ENCODE assay signal across 9 mouse cellular contexts in genomic region chr2:152020255-152020654, GRCm38 (mm10). TPM values are rescaled to one million over a fixed set of nuclear protein-coding genes. Genes with fewer than 3 reads are reported as not detected.
DNase-seq lines count a peak whose midpoint lies in the region; ATAC-seq and TF ChIP-seq lines count a peak whose summit lies in the region.
"Had no signal": no experiment of that assay in that cellular context is flagged by ENCODE, and none has a peak within 500 bp of the region (broad histone marks: within the 10 kb centered on the region; RNA-seq: fewer than 3 reads in every experiment).

No protein-coding gene starts in this region.

- H3K27me3 ChIP-seq in hindbrain, embryonic 10.5 days (ENCODE audit: insufficient read depth, poor library complexity, severe bottlenecking) = no peaks in the 10 kb centered on the region
- H3K27me3 ChIP-seq in liver, embryonic 14.5 days (ENCODE audit: control insufficient read depth, insufficient read depth, low read length) = no peaks in the 10 kb centered on the region
- no peaks in the 10 kb centered on the region for H3K27me3 ChIP-seq in neural tube, embryonic 11.5 days (ENCODE audit: control insufficient read depth, insufficient read depth, low read length)

- H3K4me3 ChIP-seq in layer of hippocampus, adult 2 months = no peak overlapping the region
- no peak overlapping the region for H3K4me3 ChIP-seq in hindbrain, embryonic 10.5 days
- no peak overlapping the region for H3K4me3 ChIP-seq in liver, embryonic 14.5 days (ENCODE audit: insufficient read depth in 1 of 2, low read depth in 2 of 2, low read length in 2 of 2)
- H3K4me3 ChIP-seq in neural tube, embryonic 11.5 days (ENCODE audit: low read depth, low read length) = no peak overlapping the region

- ATAC-seq in liver, embryonic 14.5 days (ENCODE audit: insufficient read depth) = no peak
- 0 out of 2 replicates have a peak, but pooled peaks have one; percentile 9 for ATAC-seq in neural tube, embryonic 11.5 days (ENCODE audit: insufficient read depth, low FRiP score, low TSS enrichment)

- H3K4me2 ChIP-seq in liver, embryonic 14.5 days (ENCODE audit: low read depth) = no peak overlapping the region
- no peak overlapping the region for H3K4me2 ChIP-seq in neural tube, embryonic 11.5 days (ENCODE audit: low read depth)

- H3K4me1 ChIP-seq in hindbrain, embryonic 10.5 days (replicated peaks) = peaks cover 35% of the 10 kb centered on the region
- no peaks in the 10 kb centered on the region for H3K4me1 ChIP-seq in liver, embryonic 14.5 days (replicated peaks; ENCODE audit: control insufficient read depth in 2 of 2, insufficient read depth in 2 of 2, low read length in 1 of 2)
- peaks cover 6% of the 10 kb centered on the region; the same call in 1 of the 2 replicates for H3K4me1 ChIP-seq in neural tube, embryonic 11.5 days (ENCODE audit: control insufficient read depth, insufficient read depth, low read length)

- H3K36me3 ChIP-seq in hindbrain, embryonic 10.5 days = no peaks in the 10 kb centered on the region
- H3K36me3 ChIP-seq in liver, embryonic 14.5 days (replicated peaks; ENCODE audit: control insufficient read depth, insufficient read depth, low read depth) = no peaks in the 10 kb centered on the region
- H3K36me3 ChIP-seq in neural tube, embryonic 11.5 days (ENCODE audit: control insufficient read depth, insufficient read depth, low read length) = no peaks in the 10 kb centered on the region

- no peaks in the 10 kb centered on the region for H3K9me3 ChIP-seq in hindbrain, embryonic 10.5 days
- H3K9me3 ChIP-seq in liver, embryonic 14.5 days (ENCODE audit: control insufficient read depth, low read length) = no peaks in the 10 kb centered on the region
- no peaks in the 10 kb centered on the region for H3K9me3 ChIP-seq in neural tube, embryonic 11.5 days (ENCODE audit: control insufficient read depth, low read length)

- peak; percentile 87 for TF ChIP-seq CTCF in layer of hippocampus, adult 2 months (conservative IDR thresholded peaks at IDR 0.05)
- TF ChIP-seq CTCF in liver, embryonic 14.5 days (IDR thresholded peaks at IDR 0.05; ENCODE audit: low read depth) = peak; percentile 80

- H3K9ac ChIP-seq in liver, embryonic 14.5 days (replicated peaks) = no peak overlapping the region
- H3K9ac ChIP-seq in neural tube, embryonic 11.5 days (ENCODE audit: low read length) = no peak overlapping the region

- WGBS in hindbrain, embryonic 10.5 days = 25% methylated on average over 6 of the region's 6 CpGs
- WGBS in liver, embryonic 14.5 days (ENCODE audit: insufficient replicate concordance) = 17% methylated on average over 6 of the region's 6 CpGs
- 25% methylated on average over 6 of the region's 6 CpGs for WGBS in neural tube, embryonic 11.5 days

- DNase-seq in layer of hippocampus, adult 2 months (ENCODE audit: low spot score in 2 of 2) = peak in 1 of 2 experiments; percentile 61
- DNase-seq in layer of hippocampus, adult 9-10 months (ENCODE audit: low spot score) = no peak
- DNase-seq in MN1 (ENCODE audit: low spot score) = peak; percentile 36
- peak; percentile 62 to 80 for DNase-seq in cerebellum, postnatal 4 days (ENCODE audit: low spot score in 2 of 2)
- peak; percentile 72 for DNase-seq in hindbrain, embryonic 10.5 days (ENCODE audit: low spot score)
- DNase-seq in liver, embryonic 14.5 days (ENCODE audit: low read depth in 3 of 3, low spot score in 3 of 3) = no peak
- peak; percentile 77 for DNase-seq in neural tube, embryonic 11.5 days (ENCODE audit: low spot score)
- DNase-seq in gastrocnemius, postnatal 25 days = no peak

- no peak overlapping the region for H3K27ac ChIP-seq in layer of hippocampus, adult 2 months
- H3K27ac ChIP-seq in hindbrain, embryonic 10.5 days = no peak overlapping the region; the same call in 1 of the 2 replicates
- no peak overlapping the region for H3K27ac ChIP-seq in liver, embryonic 14.5 days
- no peak overlapping the region for H3K27ac ChIP-seq in neural tube, embryonic 11.5 days (ENCODE audit: low read depth, low read length)
- H3K27ac ChIP-seq: macrophage had no signal

- no peak for TF ChIP-seq EP300 in liver, embryonic 14.5 days (IDR thresholded peaks at IDR 0.05; ENCODE audit: low read depth)

RNA-seq across cellular contexts. Expression of gene Slc52a3, which starts 23.9 kb away (rescaled TPM):
- total RNA-seq in layer of hippocampus, adult 2 months (2021) = 1 to 10 TPM; 2.8 to 2.9 TPM
- 0.90 and 1.3 TPM in 2 replicates for polyA plus RNA-seq in hindbrain, embryonic 10.5 days (2016; fragmentation: Nextera tagmentation; extraction: Ambion mirVana)
- 0.73 and 0.97 TPM in 2 replicates for polyA plus RNA-seq in liver, embryonic 14.5 days (2012; rRNA removed)
- polyA plus RNA-seq in liver, embryonic 14.5 days (2014; fragmentation: Nextera tagmentation; extraction: Ambion mirVana) = 0.74 and 1.1 TPM in 2 replicates
- polyA plus RNA-seq in neural tube, embryonic 11.5 days (2014; fragmentation: Nextera tagmentation; extraction: Ambion mirVana) = 1.0 and 1.1 TPM in 2 replicates
- under 1 TPM; 0.94 to 1.00 TPM for total RNA-seq in gastrocnemius, postnatal 25 days (2021)
- polyA plus RNA-seq: macrophage had no signal

RNA-seq across cellular contexts. Expression of gene Fam110a, which starts 40.2 kb away (rescaled TPM):
- total RNA-seq in layer of hippocampus, adult 2 months (2021) = 1 to 10 TPM; 7.8 to 8.0 TPM
- 99.4 and 149 TPM in 2 replicates for polyA plus RNA-seq in hindbrain, embryonic 10.5 days (2016; fragmentation: Nextera tagmentation; extraction: Ambion mirVana)
- 5.1 and 5.6 TPM in 2 replicates for polyA plus RNA-seq in liver, embryonic 14.5 days (2012; rRNA removed)
- polyA plus RNA-seq in liver, embryonic 14.5 days (2014; fragmentation: Nextera tagmentation; extraction: Ambion mirVana) = 6.8 and 8.1 TPM in 2 replicates
- 82.2 and 92.9 TPM in 2 replicates for polyA plus RNA-seq in neural tube, embryonic 11.5 days (2014; fragmentation: Nextera tagmentation; extraction: Ambion mirVana)
- total RNA-seq in gastrocnemius, postnatal 25 days (2021) = 1 to 10 TPM; 2.2 to 2.9 TPM

Comparison
In these comparisons a context has a peak if more than half of its experiments do, and no peak if none do; other contexts are left out.
1. DNase-seq: peak in MN1 (single experiment), cerebellum, postnatal 4 days (2 of 2), hindbrain, embryonic 10.5 days (single experiment) and neural tube, embryonic 11.5 days (single experiment); none in layer of hippocampus, adult 9-10 months (single experiment), liver, embryonic 14.5 days (0 of 3) and gastrocnemius, postnatal 25 days (single experiment).